ENCODE assay signal across 24 mouse cellular contexts in the genomic region with DNA sequence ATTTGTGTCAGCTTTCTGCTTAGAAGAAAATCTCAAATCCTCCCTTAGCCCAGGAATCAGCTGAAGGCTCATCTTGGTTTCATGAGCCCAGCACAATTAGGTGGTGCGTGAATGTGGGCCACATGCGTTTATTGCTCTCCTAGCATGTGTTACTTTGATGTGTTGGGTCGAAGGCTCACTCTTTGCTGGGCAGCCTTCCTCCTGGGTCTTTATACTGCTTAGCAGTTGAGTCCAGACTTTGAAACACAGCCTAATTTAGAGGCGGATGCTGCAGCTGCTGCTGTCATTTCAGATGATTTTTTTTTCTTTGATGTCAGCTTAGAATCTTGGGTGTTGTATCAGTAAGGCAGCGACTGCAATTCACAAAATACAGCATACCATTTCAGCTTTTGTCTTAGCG.
DNase-seq lines count a peak whose midpoint lies in the region; ATAC-seq lines count a peak whose summit lies in the region.
"Had no signal": no experiment of that assay in that cellular context is flagged by ENCODE, and none has a peak within 500 bp of the region (broad histone marks: within the 10 kb centered on the region; RNA-seq: fewer than 3 reads in every experiment).

No protein-coding gene starts in this region.

- H3K4me1 ChIP-seq in embryonic facial prominence, embryonic 14.5 days (ENCODE audit: control insufficient read depth, insufficient read depth, low read length) = no peaks in the 10 kb centered on the region
- H3K4me1 ChIP-seq in embryonic facial prominence, embryonic 10.5 days = no peaks in the 10 kb centered on the region
- no peaks in the 10 kb centered on the region for H3K4me1 ChIP-seq in midbrain, embryonic 12.5 days
- no peaks in the 10 kb centered on the region for H3K4me1 ChIP-seq in midbrain, embryonic 10.5 days
- H3K4me1 ChIP-seq in midbrain, embryonic 16.5 days (ENCODE audit: control insufficient read depth, insufficient read depth, low read length) = no peaks in the 10 kb centered on the region
- H3K4me1 ChIP-seq: forebrain, embryonic 10.5 days; limb, embryonic 13.5 days; liver, embryonic 12.5 days; neural tube, embryonic 12.5 days had no signal

- no peaks in the 10 kb centered on the region for H3K9me3 ChIP-seq in embryonic facial prominence, embryonic 14.5 days (ENCODE audit: control insufficient read depth, low read length)
- no peaks in the 10 kb centered on the region for H3K9me3 ChIP-seq in embryonic facial prominence, embryonic 10.5 days
- H3K9me3 ChIP-seq in midbrain, embryonic 12.5 days = no peaks in the 10 kb centered on the region
- H3K9me3 ChIP-seq in midbrain, embryonic 10.5 days (replicated peaks) = no peaks in the 10 kb centered on the region
- H3K9me3 ChIP-seq in midbrain, embryonic 16.5 days (replicated peaks; ENCODE audit: control insufficient read depth, low read length, poor library complexity, severe bottlenecking) = no peaks in the 10 kb centered on the region
- H3K9me3 ChIP-seq: forebrain, embryonic 10.5 days; limb, embryonic 13.5 days; liver, embryonic 12.5 days; neural tube, embryonic 12.5 days had no signal

- ATAC-seq in embryonic facial prominence, embryonic 14.5 days (ENCODE audit: low read depth) = no peak
- ATAC-seq in midbrain, embryonic 12.5 days (ENCODE audit: low FRiP score, low read depth) = peak; percentile 84
- peak; percentile 71 for ATAC-seq in midbrain, embryonic 16.5 days
- ATAC-seq: hindbrain, embryonic 16.5 days; intestine, embryonic 16.5 days; liver, embryonic 12.5 days had no signal

- H3K27me3 ChIP-seq in embryonic facial prominence, embryonic 14.5 days (replicated peaks; ENCODE audit: control insufficient read depth, insufficient read depth, low read length) = no peaks in the 10 kb centered on the region
- no peaks in the 10 kb centered on the region for H3K27me3 ChIP-seq in embryonic facial prominence, embryonic 10.5 days (replicated peaks; ENCODE audit: low read depth, poor library complexity, severe bottlenecking)
- H3K27me3 ChIP-seq in midbrain, embryonic 12.5 days = no peaks in the 10 kb centered on the region
- no peaks in the 10 kb centered on the region for H3K27me3 ChIP-seq in midbrain, embryonic 10.5 days (ENCODE audit: low read depth, poor library complexity, severe bottlenecking)
- H3K27me3 ChIP-seq in midbrain, embryonic 16.5 days (ENCODE audit: control insufficient read depth, insufficient read depth, low read depth, low read length) = no peaks in the 10 kb centered on the region
- H3K27me3 ChIP-seq: limb, embryonic 13.5 days; liver, embryonic 12.5 days; neural tube, embryonic 12.5 days had no signal

- H3K4me2 ChIP-seq in embryonic facial prominence, embryonic 14.5 days (ENCODE audit: low read depth, low read length) = no peak overlapping the region
- no peak overlapping the region for H3K4me2 ChIP-seq in midbrain, embryonic 12.5 days (replicated peaks)
- H3K4me2 ChIP-seq in midbrain, embryonic 16.5 days (ENCODE audit: low read length) = no peak overlapping the region
- H3K4me2 ChIP-seq: heart, embryonic 11.5 days; limb, embryonic 13.5 days; liver, embryonic 12.5 days; neural tube, embryonic 12.5 days had no signal

- WGBS in embryonic facial prominence, embryonic 14.5 days = 61% methylated on average over 6 of the region's 6 CpGs
- 81% methylated on average over 6 of the region's 6 CpGs for WGBS in embryonic facial prominence, embryonic 10.5 days
- 70% methylated on average over 6 of the region's 6 CpGs for WGBS in midbrain, embryonic 12.5 days
- 79% methylated on average over 6 of the region's 6 CpGs for WGBS in midbrain, embryonic 10.5 days
- WGBS in midbrain, embryonic 16.5 days = 39% methylated on average over 6 of the region's 6 CpGs

- no peak overlapping the region for H3K27ac ChIP-seq in embryonic facial prominence, embryonic 14.5 days (replicated peaks; ENCODE audit: low read depth, low read length)
- no peak overlapping the region for H3K27ac ChIP-seq in embryonic facial prominence, embryonic 10.5 days (replicated peaks)
- no peak overlapping the region for H3K27ac ChIP-seq in midbrain, embryonic 12.5 days (replicated peaks)
- no peak overlapping the region for H3K27ac ChIP-seq in midbrain, embryonic 10.5 days (replicated peaks)
- H3K27ac ChIP-seq in midbrain, embryonic 16.5 days (ENCODE audit: low read length) = no peak overlapping the region
- H3K27ac ChIP-seq: forebrain, embryonic 10.5 days; limb, embryonic 13.5 days; liver, embryonic 12.5 days; neural tube, embryonic 12.5 days; stomach, postnatal 0 days had no signal

- no peak overlapping the region for H3K4me3 ChIP-seq in embryonic facial prominence, embryonic 14.5 days (ENCODE audit: low read depth, low read length)
- H3K4me3 ChIP-seq in embryonic facial prominence, embryonic 10.5 days = no peak overlapping the region
- H3K4me3 ChIP-seq in midbrain, embryonic 12.5 days = no peak overlapping the region
- no peak overlapping the region for H3K4me3 ChIP-seq in midbrain, embryonic 10.5 days
- no peak overlapping the region for H3K4me3 ChIP-seq in midbrain, embryonic 16.5 days (ENCODE audit: low read depth, low read length)
- H3K4me3 ChIP-seq: forebrain, embryonic 10.5 days; limb, embryonic 13.5 days; liver, embryonic 12.5 days; neural tube, embryonic 12.5 days had no signal

- H3K36me3 ChIP-seq in embryonic facial prominence, embryonic 14.5 days (ENCODE audit: control insufficient read depth, insufficient read depth, low read length) = no peaks in the 10 kb centered on the region
- no peaks in the 10 kb centered on the region for H3K36me3 ChIP-seq in embryonic facial prominence, embryonic 10.5 days (replicated peaks)
- H3K36me3 ChIP-seq in midbrain, embryonic 12.5 days = no peaks in the 10 kb centered on the region
- no peaks in the 10 kb centered on the region for H3K36me3 ChIP-seq in midbrain, embryonic 10.5 days
- H3K36me3 ChIP-seq in midbrain, embryonic 16.5 days (ENCODE audit: control insufficient read depth, insufficient read depth, low read length) = no peaks in the 10 kb centered on the region
- H3K36me3 ChIP-seq: forebrain, embryonic 10.5 days; limb, embryonic 13.5 days; liver, embryonic 12.5 days; neural tube, embryonic 12.5 days had no signal

- H3K9ac ChIP-seq in embryonic facial prominence, embryonic 14.5 days (ENCODE audit: low read depth, low read length) = no peak overlapping the region
- no peak overlapping the region for H3K9ac ChIP-seq in midbrain, embryonic 12.5 days (replicated peaks)
- no peak overlapping the region for H3K9ac ChIP-seq in midbrain, embryonic 16.5 days (ENCODE audit: low read depth, low read length)
- H3K9ac ChIP-seq: limb, embryonic 13.5 days; liver, embryonic 12.5 days; neural tube, embryonic 12.5 days had no signal

- DNase-seq in embryonic facial prominence, embryonic 14.5 days (ENCODE audit: low spot score) = peak; percentile 58
- DNase-seq in embryonic facial prominence, embryonic 10.5 days (ENCODE audit: low spot score) = no peak
- no peak for DNase-seq in midbrain, embryonic 10.5 days (ENCODE audit: low spot score)
- DNase-seq in right cerebral cortex, postnatal 14 days = no peak
- no peak for DNase-seq in right cerebral cortex, postnatal 4 days
- DNase-seq: adrenal gland, postnatal 36 days; cerebellum, adult 18-20 months; kidney, adult 9 months; kidney, postnatal 25 days; layer of hippocampus, postnatal 36 days; lung, adult 18-20 months; right cerebral cortex, adult 18-20 months; thymus, adult 2 months; thymus, postnatal 4 days had no signal
